Mouse (Mus musculus): ENCODE data around the gene Plek. TPM values are rescaled to one million over a fixed set of nuclear protein-coding genes. Genes with fewer than 3 reads are reported as not detected.
"Not testable (repeated sequence)": the region's sequence is repeated elsewhere in the genome, so short reads cannot be mapped to it uniquely, and the experiment has no call there.

Plek gene
- polyA plus RNA-seq, 1 experiment from 2014 or later: 5.8 TPM

DNA sequence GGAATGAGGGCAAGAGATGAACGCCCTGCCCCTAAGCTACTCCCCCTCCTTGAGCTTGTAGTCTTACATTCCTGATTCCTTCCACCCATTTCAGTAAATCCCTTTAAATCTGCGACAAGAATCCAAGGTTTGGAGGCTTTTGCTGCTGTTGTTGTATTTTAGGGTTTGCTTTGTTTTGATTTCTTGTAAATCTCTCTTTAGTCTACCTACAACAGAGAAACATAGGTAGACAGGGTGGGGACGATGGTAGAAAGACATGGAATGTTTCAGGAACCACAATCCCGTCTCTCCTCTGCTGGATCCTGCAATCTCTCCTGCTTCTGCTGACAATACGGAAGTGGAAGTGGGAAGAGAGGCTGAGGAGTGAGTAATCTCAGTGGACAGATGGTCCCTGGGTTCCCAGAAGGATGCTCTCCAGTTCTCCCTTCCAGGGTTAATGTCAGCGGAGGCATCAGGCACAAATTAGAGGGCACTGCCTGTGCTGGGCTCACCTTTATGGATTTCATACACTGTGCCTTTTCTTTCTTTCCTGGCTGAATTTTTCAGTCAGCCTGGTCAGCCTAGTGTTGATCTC lies 382 bp upstream of the Plek start:
- Histone ChIP-seq H3K27ac (replicated peaks; ENCODE audit: low read depth, low read length) (peak overlapping the region; percentile 93), H3K4me2 (ENCODE audit: low read length) (peak overlapping the region; percentile 78), H3K9ac (replicated peaks; ENCODE audit: low read length) (peak overlapping the region; percentile 88), H3K27me3 (ENCODE audit: control insufficient read depth, insufficient read depth, low read length) (no peaks in the 10 kb centered on the region), H3K36me3 (ENCODE audit: control insufficient read depth, insufficient read depth, low read length) (peaks cover 12% of the 10 kb centered on the region), H3K9me3 (ENCODE audit: control insufficient read depth, low read length) (no peaks in the 10 kb centered on the region), H3K4me3 (replicated peaks; ENCODE audit: low read depth, low read length) (peak overlapping the region; percentile 67), H3K4me1 (ENCODE audit: control insufficient read depth, insufficient read depth, low read length) (peaks cover 17% of the 10 kb centered on the region)
- ATAC-seq (ENCODE audit: low FRiP score, low TSS enrichment) (no peak; the same call in 1 of the 2 replicates), DNase-seq (peak; percentile 50)
- 7% methylated on average over 6 of the region's 6 CpGs for WGBS

DNA sequence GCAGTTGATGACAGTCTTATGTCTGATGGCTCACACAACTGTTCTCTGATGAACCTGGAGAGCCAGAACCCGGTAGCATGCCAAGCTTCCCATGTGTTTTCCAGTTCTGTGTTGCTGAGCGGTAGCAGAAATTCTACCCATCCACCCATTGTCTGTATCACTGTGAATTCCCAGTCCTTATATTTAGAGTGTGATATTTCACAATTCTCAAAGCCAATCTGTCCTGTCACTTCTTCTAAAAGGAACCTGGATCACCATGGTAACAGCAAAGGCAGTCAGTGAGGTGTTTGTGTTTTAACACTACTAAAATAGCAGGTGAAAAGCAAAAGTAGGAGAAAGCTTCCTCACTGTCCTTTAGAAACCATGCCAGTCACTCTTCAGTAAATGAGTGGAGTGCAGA lies 6.4 kb downstream of the Plek start:
- Histone ChIP-seq H3K27ac (replicated peaks; ENCODE audit: low read depth, low read length) (no peak overlapping the region), H3K4me1 (ENCODE audit: control insufficient read depth, insufficient read depth, low read length) (no peaks in the 10 kb centered on the region), H3K9ac (replicated peaks; ENCODE audit: low read length) (no peak overlapping the region), H3K36me3 (ENCODE audit: control insufficient read depth, insufficient read depth, low read length) (no peaks in the 10 kb centered on the region), H3K27me3 (ENCODE audit: control insufficient read depth, insufficient read depth, low read length) (no peaks in the 10 kb centered on the region), H3K9me3 (ENCODE audit: control insufficient read depth, low read length) (no peaks in the 10 kb centered on the region), H3K4me3 (replicated peaks; ENCODE audit: low read depth, low read length) (no peak overlapping the region), H3K4me2 (ENCODE audit: low read length) (no peak overlapping the region)
- no peak for DNase-seq
- 85% methylated on average over 2 of the region's 2 CpGs for WGBS
- ATAC-seq (ENCODE audit: low FRiP score, low TSS enrichment): no peak

DNA sequence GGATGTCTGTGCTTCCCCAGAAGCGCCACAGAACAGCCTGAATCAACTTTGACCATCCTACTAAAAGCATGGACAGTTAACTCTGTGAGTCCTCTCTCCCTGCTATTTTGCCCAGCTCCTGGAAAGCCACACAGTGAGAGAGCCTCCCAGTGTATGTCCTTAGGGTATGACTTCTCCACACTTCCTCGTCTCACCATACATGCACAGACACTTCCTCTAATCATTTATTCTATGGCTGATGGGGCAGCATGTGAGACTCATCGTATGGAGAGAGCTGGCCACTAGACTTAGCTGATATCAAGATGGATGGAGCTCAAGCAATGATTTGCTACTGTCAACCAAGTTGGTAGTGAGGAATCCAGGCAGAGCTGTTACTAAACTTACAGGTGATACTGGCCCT lies 28.2 kb downstream of the Plek start:
- no peaks in the 10 kb centered on the region for H3K36me3 ChIP-seq (ENCODE audit: control insufficient read depth, insufficient read depth, low read length)

DNA sequence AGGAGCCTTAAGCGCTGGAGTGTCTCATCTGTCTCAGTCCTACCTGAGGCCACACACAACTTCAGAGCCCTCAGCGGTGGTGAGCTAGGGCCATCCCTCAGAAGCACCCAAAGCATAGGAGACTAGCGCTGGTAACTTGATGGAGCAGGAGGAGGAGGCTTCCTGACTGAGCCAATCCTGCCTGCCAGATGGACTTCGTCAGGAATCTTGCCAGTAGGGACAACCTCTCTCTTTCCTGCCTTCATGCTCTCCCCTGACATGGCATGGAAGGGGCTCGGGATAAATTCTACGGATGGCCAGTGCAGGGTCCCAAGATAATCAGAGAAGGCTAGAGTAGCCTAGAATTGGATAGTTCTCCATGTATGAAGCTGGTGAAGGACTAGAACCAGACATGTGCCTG lies 29.0 kb downstream of the Plek start:
- no peak for DNase-seq
- Histone ChIP-seq H3K4me3 (replicated peaks; ENCODE audit: low read depth, low read length) (no peak overlapping the region), H3K36me3 (ENCODE audit: control insufficient read depth, insufficient read depth, low read length) (no peaks in the 10 kb centered on the region)

More for the DNA sequence above, 28.2 kb downstream of the Plek start:
- no peaks in the 10 kb centered on the region for H3K27me3 ChIP-seq (ENCODE audit: control insufficient read depth, insufficient read depth, low read length)
- no peaks in the 10 kb centered on the region; the same call in none of the 2 replicates for H3K9me3 ChIP-seq (ENCODE audit: control insufficient read depth, low read length)
- H3K27ac ChIP-seq (replicated peaks; ENCODE audit: low read depth, low read length): no peak overlapping the region
- ATAC-seq (ENCODE audit: low FRiP score, low TSS enrichment) (no peak), DNase-seq (no peak)
- 89% methylated on average over 3 of the region's 3 CpGs for WGBS
- no peaks in the 10 kb centered on the region for H3K4me1 ChIP-seq (ENCODE audit: control insufficient read depth, insufficient read depth, low read length)
- no peak overlapping the region for H3K4me2 ChIP-seq (ENCODE audit: low read length)
- no peak overlapping the region for H3K9ac ChIP-seq (replicated peaks; ENCODE audit: low read length)
- H3K4me3 ChIP-seq (replicated peaks; ENCODE audit: low read depth, low read length): no peak overlapping the region

DNA sequence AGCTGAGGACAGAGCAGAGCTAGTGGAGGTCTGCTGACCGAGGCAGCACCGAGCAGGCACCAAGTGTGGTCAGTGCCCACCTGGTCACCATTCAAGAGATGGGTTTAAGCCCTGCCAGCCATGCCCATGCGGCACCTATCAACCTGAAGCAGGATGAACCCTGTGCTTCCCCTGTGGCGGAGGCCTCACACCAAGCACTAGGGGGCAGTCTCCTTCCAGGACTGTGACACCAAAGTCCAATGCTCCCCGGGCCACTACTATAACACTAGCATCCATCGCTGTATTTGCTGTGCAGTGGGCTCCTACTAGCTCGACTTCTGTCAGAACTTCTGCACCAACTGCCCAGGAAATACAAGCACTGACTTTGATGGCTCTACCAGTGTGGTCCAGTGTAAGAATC lies 32.9 kb downstream of the Plek start:
- Histone ChIP-seq H3K9ac (replicated peaks; ENCODE audit: low read length) (no peak overlapping the region), H3K36me3 (ENCODE audit: control insufficient read depth, insufficient read depth, low read length) (no peaks in the 10 kb centered on the region), H3K9me3 (ENCODE audit: control insufficient read depth, low read length) (peaks cover 6% of the 10 kb centered on the region), H3K4me3 (replicated peaks; ENCODE audit: low read depth, low read length) (no peak overlapping the region), H3K27me3 (ENCODE audit: control insufficient read depth, insufficient read depth, low read length) (no peaks in the 10 kb centered on the region), H3K4me2 (ENCODE audit: low read length) (no peak overlapping the region), H3K27ac (replicated peaks; ENCODE audit: low read depth, low read length) (no peak overlapping the region), H3K4me1 (ENCODE audit: control insufficient read depth, insufficient read depth, low read length) (no peaks in the 10 kb centered on the region)
- 87% methylated on average over 7 of the region's 7 CpGs for WGBS
- DNase-seq (no peak), ATAC-seq (ENCODE audit: low FRiP score, low TSS enrichment) (no peak)

More for the DNA sequence above, 29.0 kb downstream of the Plek start:
- Histone ChIP-seq H3K4me2 (ENCODE audit: low read length) (no peak overlapping the region), H3K9me3 (ENCODE audit: control insufficient read depth, low read length) (peaks cover 3% of the 10 kb centered on the region), H3K27me3 (ENCODE audit: control insufficient read depth, insufficient read depth, low read length) (no peaks in the 10 kb centered on the region), H3K27ac (replicated peaks; ENCODE audit: low read depth, low read length) (no peak overlapping the region), H3K4me1 (ENCODE audit: control insufficient read depth, insufficient read depth, low read length) (no peaks in the 10 kb centered on the region), H3K9ac (replicated peaks; ENCODE audit: low read length) (no peak overlapping the region)
- WGBS: 88% methylated on average over 6 of the region's 6 CpGs
- no peak for ATAC-seq (ENCODE audit: low FRiP score, low TSS enrichment)

DNA sequence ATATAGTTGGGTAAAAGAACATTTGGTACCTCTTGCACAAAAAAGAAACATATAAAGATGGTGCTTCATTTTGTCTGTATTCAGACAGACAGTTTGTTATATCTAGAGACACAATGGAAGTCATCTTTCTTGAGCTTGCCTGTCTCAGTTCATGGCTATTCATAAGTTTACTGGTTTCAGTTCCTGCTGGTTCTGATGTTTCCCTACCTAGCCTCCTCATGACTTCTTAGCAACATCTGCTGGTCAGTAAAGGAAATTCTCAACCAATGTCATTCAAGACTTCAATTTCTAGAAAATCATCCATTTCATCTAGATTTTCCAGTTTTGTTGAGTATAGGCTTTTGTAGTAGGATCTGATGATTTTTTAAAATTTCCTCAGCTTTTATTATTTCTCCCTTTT lies 39.2 kb downstream of the Plek start:
- Histone ChIP-seq H3K27ac (replicated peaks; ENCODE audit: low read depth, low read length) (no peak overlapping the region), H3K9ac (replicated peaks; ENCODE audit: low read length) (no peak overlapping the region), H3K4me2 (ENCODE audit: low read length) (no peak overlapping the region), H3K4me3 (replicated peaks; ENCODE audit: low read depth, low read length) (no peak overlapping the region), H3K4me1 (ENCODE audit: control insufficient read depth, insufficient read depth, low read length) (no peaks in the 10 kb centered on the region), H3K27me3 (ENCODE audit: control insufficient read depth, insufficient read depth, low read length) (no peaks in the 10 kb centered on the region), H3K9me3 (ENCODE audit: control insufficient read depth, low read length) (peaks cover 3% of the 10 kb centered on the region; the same call in 1 of the 2 replicates), H3K36me3 (ENCODE audit: control insufficient read depth, insufficient read depth, low read length) (no peaks in the 10 kb centered on the region)
- DNase-seq (no peak), ATAC-seq (ENCODE audit: low FRiP score, low TSS enrichment) (no peak)

DNA sequence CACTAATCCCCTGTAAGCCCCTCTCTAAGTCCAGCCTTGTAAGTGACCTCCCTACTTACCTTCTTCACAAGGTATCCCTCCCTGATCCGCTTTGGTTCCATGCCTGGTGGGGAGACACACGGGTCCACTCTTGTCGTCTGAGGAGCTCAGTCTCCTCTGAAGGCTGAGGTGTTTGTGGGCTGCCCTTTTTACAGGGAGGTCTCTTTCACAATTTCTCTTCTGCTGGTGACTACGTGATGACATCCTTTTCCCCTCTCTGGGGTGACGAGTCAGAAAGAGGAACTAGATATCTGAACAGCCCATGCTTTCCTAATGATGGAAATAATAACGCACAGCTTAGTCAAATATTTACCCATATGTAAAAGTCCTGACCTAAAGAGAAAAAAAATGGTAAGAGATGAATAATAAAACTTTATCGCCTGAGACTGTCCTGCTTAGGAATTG lies 43.7 kb downstream of the Plek start:
- no peak overlapping the region for H3K4me3 ChIP-seq (replicated peaks; ENCODE audit: low read depth, low read length)
- DNase-seq (no peak), ATAC-seq (ENCODE audit: low FRiP score, low TSS enrichment) (peak; percentile 27; the same call in 1 of the 2 replicates)
- H3K36me3 ChIP-seq (ENCODE audit: control insufficient read depth, insufficient read depth, low read length): no peaks in the 10 kb centered on the region
- H3K4me2 ChIP-seq (ENCODE audit: low read length): no peak overlapping the region
- no peaks in the 10 kb centered on the region for H3K27me3 ChIP-seq (ENCODE audit: control insufficient read depth, insufficient read depth, low read length)
- H3K9ac ChIP-seq (replicated peaks; ENCODE audit: low read length): no peak overlapping the region
- H3K4me1 ChIP-seq (ENCODE audit: control insufficient read depth, insufficient read depth, low read length): no peaks in the 10 kb centered on the region
- 80% methylated on average over 7 of the region's 7 CpGs for WGBS
- H3K9me3 ChIP-seq (ENCODE audit: control insufficient read depth, low read length): no peaks in the 10 kb centered on the region
- no peak overlapping the region for H3K27ac ChIP-seq (replicated peaks; ENCODE audit: low read depth, low read length)

DNA sequence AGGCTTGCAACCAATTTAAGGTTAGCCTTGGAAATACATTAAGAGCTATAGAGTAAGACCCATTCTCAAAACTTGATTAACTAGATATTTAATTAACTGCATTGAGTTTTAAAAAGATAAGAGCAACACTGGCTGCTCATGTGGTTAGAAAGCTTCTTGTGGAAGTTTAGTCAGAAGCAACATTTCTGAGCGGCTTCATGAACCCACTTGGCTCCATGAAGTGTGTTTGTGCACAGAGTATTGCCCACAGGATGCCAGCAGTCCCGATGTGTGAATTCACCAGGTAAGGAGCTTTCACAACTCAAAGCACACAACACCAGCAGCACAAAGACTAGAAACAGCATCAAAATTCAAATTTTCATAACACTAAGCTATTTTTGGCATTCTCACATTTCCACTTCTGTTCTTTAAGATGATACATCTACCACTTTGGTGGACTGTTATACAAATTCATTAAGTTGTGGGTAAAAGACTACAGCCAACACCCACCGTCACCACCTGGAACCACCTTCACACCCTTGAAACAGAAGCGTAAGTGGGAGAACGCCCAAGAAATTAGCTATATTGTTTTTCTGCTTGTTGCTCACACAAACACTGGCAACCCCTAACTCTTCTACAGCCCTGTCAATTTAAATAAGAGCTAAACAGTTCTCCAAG lies 44.5 kb downstream of the Plek start:
- H3K4me3 ChIP-seq (replicated peaks; ENCODE audit: low read depth, low read length): no peak overlapping the region
- 90% methylated on average over 5 of the region's 5 CpGs for WGBS

DNA sequence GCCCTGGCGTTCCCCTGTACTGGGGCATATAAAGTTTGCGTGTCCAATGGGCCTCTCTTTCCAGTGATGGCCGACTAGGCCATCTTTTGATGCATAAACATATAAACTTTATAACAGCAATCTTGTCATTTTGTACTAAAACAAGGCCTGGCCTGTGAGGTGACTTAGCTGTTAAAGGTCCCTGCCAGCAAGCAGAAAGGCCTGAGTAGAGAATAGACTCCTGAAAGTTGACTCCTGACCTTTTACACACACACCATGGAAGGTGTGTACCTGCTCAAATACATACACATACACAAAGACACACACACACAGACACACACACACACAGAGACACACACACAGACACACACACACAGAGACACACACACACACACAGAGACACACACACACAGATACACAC lies 45.7 kb downstream of the Plek start:
- H3K36me3 ChIP-seq (ENCODE audit: control insufficient read depth, insufficient read depth, low read length); H3K27me3 ChIP-seq (ENCODE audit: control insufficient read depth, insufficient read depth, low read length); H3K27ac ChIP-seq (replicated peaks; ENCODE audit: low read depth, low read length); H3K4me1 ChIP-seq (ENCODE audit: control insufficient read depth, insufficient read depth, low read length); H3K4me2 ChIP-seq (ENCODE audit: low read length); H3K9ac ChIP-seq (replicated peaks; ENCODE audit: low read length); H3K9me3 ChIP-seq (ENCODE audit: control insufficient read depth, low read length); DNase-seq; H3K4me3 ChIP-seq (replicated peaks; ENCODE audit: low read depth, low read length); ATAC-seq (ENCODE audit: low FRiP score, low TSS enrichment): not testable (repeated sequence)
- 84% methylated on average over 2 of the region's 3 CpGs for WGBS

More for the DNA sequence above, 44.5 kb downstream of the Plek start:
- ATAC-seq (ENCODE audit: low FRiP score, low TSS enrichment): no peak
- Histone ChIP-seq H3K4me1 (ENCODE audit: control insufficient read depth, insufficient read depth, low read length) (no peaks in the 10 kb centered on the region), H3K4me2 (ENCODE audit: low read length) (no peak overlapping the region), H3K9ac (replicated peaks; ENCODE audit: low read length) (no peak overlapping the region), H3K27ac (replicated peaks; ENCODE audit: low read depth, low read length) (no peak overlapping the region), H3K27me3 (ENCODE audit: control insufficient read depth, insufficient read depth, low read length) (no peaks in the 10 kb centered on the region), H3K36me3 (ENCODE audit: control insufficient read depth, insufficient read depth, low read length) (no peaks in the 10 kb centered on the region), H3K9me3 (ENCODE audit: control insufficient read depth, low read length) (no peaks in the 10 kb centered on the region)
- DNase-seq: no peak

All from midbrain, embryonic 14.5 days (tissue).